Mouse (Mus musculus): ENCODE measurements around the gene Hace1.

DNA sequence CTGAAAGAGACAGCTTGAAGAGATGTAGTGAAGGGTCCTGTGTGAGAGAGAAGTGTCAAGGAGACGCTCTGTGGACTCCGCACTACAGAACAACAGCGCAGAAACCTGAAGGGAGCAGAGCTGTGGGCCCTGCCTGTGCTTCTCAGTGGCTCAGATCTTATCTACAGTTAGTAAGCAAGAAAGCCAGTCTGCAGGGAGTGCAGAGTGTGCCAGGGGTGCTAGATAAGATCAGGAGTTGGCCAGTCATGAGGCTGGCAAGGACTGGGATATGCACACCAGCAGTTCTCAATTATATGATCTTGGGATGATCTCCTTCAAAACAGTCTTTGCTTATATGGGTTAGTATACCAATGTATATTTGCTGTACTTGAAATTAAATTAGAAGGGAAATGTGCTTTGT is 121.3 kb downstream of the Hace1 start:
- no peak for TF ChIP-seq CTCF (IDR thresholded peaks at IDR 0.05; ENCODE audit: insufficient read depth, low read depth, low read length)
- TF ChIP-seq POLR2A (IDR thresholded peaks at IDR 0.05; ENCODE audit: insufficient read depth, low read depth, low read length), result no peak
